Mouse (Mus musculus): ENCODE results near the gene Cct5. TPM values are rescaled to one million over a fixed set of nuclear protein-coding genes. Genes with fewer than 3 reads are reported as not detected.

Cct5 gene
- 61.2 and 69.2 TPM in 2 replicates for polyA plus RNA-seq (2012; rRNA removed)

DNA sequence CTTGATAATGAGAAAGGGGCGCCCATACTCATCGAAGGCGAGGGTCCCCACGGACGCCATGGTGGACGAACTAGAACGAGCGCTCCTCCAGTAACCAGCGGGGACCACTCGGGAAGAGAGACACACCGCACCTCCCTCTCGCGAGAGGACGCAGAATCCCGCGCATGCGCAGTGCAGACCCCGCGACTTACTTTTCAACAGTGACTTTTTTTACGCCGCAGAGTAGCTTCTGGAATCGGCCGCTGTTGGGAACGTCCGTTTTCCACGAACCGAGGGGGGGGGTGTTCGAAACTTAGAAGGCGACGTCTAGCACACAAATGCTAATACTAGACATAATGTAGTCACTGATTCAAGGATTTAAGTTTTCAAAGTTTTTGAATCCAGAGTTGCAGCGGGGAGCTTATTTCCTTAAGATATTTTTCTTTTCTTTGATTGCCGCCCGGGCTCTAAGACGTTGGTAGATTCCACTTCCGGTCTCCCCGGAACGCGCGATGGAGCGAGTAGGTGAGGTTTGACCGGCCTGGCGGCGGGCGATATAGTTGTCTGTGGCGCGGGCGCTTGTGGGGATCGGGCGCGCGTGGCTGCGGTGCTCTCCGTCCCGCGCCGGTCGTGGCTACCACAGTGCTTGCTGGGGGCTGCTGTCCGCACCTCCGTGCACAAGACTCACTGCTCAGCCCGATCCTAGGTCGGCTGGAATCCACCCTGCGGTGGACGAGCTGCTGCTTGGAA lies at the start of gene Cct5, which contains the start of gene Fam173b:
Gene Cct5, minus strand, starts transcription at position 159 of the 729 bp plus-strand sequence.
Gene Fam173b, plus strand, starts transcription at position 207 of the 729 bp plus-strand sequence.

DNA sequence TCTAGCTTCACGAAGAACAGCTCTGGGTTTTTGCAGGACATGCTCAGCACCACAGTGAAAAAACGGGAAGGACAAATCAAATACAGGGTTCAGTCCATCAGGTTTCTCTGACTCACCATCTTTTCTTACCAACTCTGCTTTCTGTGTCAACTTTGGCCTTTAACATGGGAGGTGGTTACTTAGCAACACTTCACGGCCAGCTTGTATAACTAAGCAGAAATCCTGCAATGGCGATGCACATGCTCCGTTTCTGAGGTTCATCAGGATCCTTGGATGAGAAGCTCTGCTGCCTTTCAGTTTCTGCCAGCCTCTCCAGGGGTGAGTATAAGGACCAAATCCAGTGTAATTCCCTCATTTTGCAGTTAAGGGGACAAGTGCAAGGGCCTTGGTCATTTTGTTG lies 36.4 kb downstream of the Cct5 start, which contains the start of gene Cmbl:
Gene Cmbl, plus strand, starts transcription at position 206 of the 400 bp plus-strand sequence.

Other genes with a start within 250 kb of the Cct5 start
- gene Ankrd33b, start 234.1 kb downstream of the Cct5 start, polyA plus RNA-seq (2012; rRNA removed): 0.68 and 0.70 TPM in 2 replicates
- 0.24 and 0.32 TPM in 2 replicates for gene Ropn1l, start 148.1 kb downstream of the Cct5 start, polyA plus RNA-seq (2012; rRNA removed)
- gene March6, start 70.8 kb downstream of the Cct5 start, polyA plus RNA-seq (2012; rRNA removed): 10.4 and 11.2 TPM in 2 replicates
- gene Cmbl, start 36.4 kb downstream of the Cct5 start, polyA plus RNA-seq (2012; rRNA removed): 41.3 and 56.6 TPM in 2 replicates
- 6.3 and 6.8 TPM in 2 replicates for gene Fam173b, start within 50 bp of the Cct5 start, polyA plus RNA-seq (2012; rRNA removed)

Measured in colon, adult 2 months (tissue).